Comparison of ENCODE assay signal across 33 mouse cellular contexts in genomic region chr10:52170489-52170888, GRCm38 (mm10). TPM values are rescaled to one million over a fixed set of nuclear protein-coding genes. Genes with fewer than 3 reads are reported as not detected.
DNase-seq lines count a peak whose midpoint lies in the region; ATAC-seq and TF ChIP-seq lines count a peak whose summit lies in the region.
"Had no signal": no experiment of that assay in that cellular context is flagged by ENCODE, and none has a peak within 500 bp of the region (broad histone marks: within the 10 kb centered on the region; RNA-seq: fewer than 3 reads in every experiment).

No protein-coding gene starts in this region.

- peaks cover 2% of the 10 kb centered on the region; the same call in 1 of the 2 replicates for H3K4me1 ChIP-seq in kidney, embryonic 15.5 days
- no peaks in the 10 kb centered on the region for H3K4me1 ChIP-seq in lung, postnatal 0 days (ENCODE audit: insufficient read depth, low read depth, low read length)
- no peaks in the 10 kb centered on the region for H3K4me1 ChIP-seq in heart, embryonic 11.5 days (ENCODE audit: control insufficient read depth, insufficient read depth, low read length)
- H3K4me1 ChIP-seq: forebrain, embryonic 10.5 days; forebrain, embryonic 15.5 days; heart, embryonic 13.5 days; hindbrain, embryonic 10.5 days; midbrain, embryonic 13.5 days; neural tube, embryonic 13.5 days had no signal

- no peak overlapping the region for H3K4me2 ChIP-seq in kidney, embryonic 15.5 days
- H3K4me2 ChIP-seq in lung, postnatal 0 days (replicated peaks; ENCODE audit: low read depth, low read length), result no peak overlapping the region
- no peak overlapping the region for H3K4me2 ChIP-seq in heart, embryonic 11.5 days
- H3K4me2 ChIP-seq: forebrain, embryonic 15.5 days; heart, embryonic 13.5 days; midbrain, embryonic 13.5 days; neural tube, embryonic 13.5 days had no signal

- no peak overlapping the region for H3K4me3 ChIP-seq in kidney, embryonic 15.5 days (replicated peaks)
- H3K4me3 ChIP-seq in lung, postnatal 0 days (ENCODE audit: low read depth, low read length), result no peak overlapping the region
- H3K4me3 ChIP-seq in heart, embryonic 11.5 days (ENCODE audit: low read depth, low read length), result no peak overlapping the region
- H3K4me3 ChIP-seq: forebrain, embryonic 10.5 days; forebrain, embryonic 15.5 days; heart, adult 2 months; heart, embryonic 13.5 days; hindbrain, embryonic 10.5 days; midbrain, embryonic 13.5 days; neural tube, embryonic 13.5 days had no signal

- no peaks in the 10 kb centered on the region for H3K27me3 ChIP-seq in kidney, embryonic 15.5 days
- no peaks in the 10 kb centered on the region for H3K27me3 ChIP-seq in lung, postnatal 0 days (replicated peaks; ENCODE audit: insufficient read depth, low read length)
- H3K27me3 ChIP-seq in heart, embryonic 11.5 days (ENCODE audit: control insufficient read depth, insufficient read depth, low read length), result no peaks in the 10 kb centered on the region
- H3K27me3 ChIP-seq: forebrain, embryonic 15.5 days; heart, embryonic 13.5 days; midbrain, embryonic 13.5 days; neural tube, embryonic 13.5 days had no signal

- no peak for TF ChIP-seq EP300 in lung, postnatal 0 days (IDR thresholded peaks at IDR 0.05)

- H3K36me3 ChIP-seq in kidney, embryonic 15.5 days, result no peaks in the 10 kb centered on the region
- H3K36me3 ChIP-seq in lung, postnatal 0 days (ENCODE audit: insufficient read depth, low read length), result no peaks in the 10 kb centered on the region
- no peaks in the 10 kb centered on the region for H3K36me3 ChIP-seq in heart, embryonic 11.5 days (ENCODE audit: control insufficient read depth, insufficient read depth, low read length)
- H3K36me3 ChIP-seq: forebrain, embryonic 10.5 days; forebrain, embryonic 15.5 days; heart, embryonic 13.5 days; hindbrain, embryonic 10.5 days; midbrain, embryonic 13.5 days; neural tube, embryonic 13.5 days had no signal

- H3K9me3 ChIP-seq in kidney, embryonic 15.5 days (replicated peaks), result no peaks in the 10 kb centered on the region
- H3K9me3 ChIP-seq in lung, postnatal 0 days (ENCODE audit: low read length), result no peaks in the 10 kb centered on the region
- H3K9me3 ChIP-seq in heart, embryonic 11.5 days (replicated peaks; ENCODE audit: control insufficient read depth, low read length), result no peaks in the 10 kb centered on the region
- H3K9me3 ChIP-seq: forebrain, embryonic 10.5 days; forebrain, embryonic 15.5 days; heart, embryonic 13.5 days; hindbrain, embryonic 10.5 days; midbrain, embryonic 13.5 days; neural tube, embryonic 13.5 days had no signal

- DNase-seq in kidney, adult 11 months, result no peak
- peak; percentile 62 for DNase-seq in lung, postnatal 0 days (ENCODE audit: low spot score)
- DNase-seq in lung, postnatal 25 days (ENCODE audit: low spot score), result no peak
- peak; percentile 14 for DNase-seq in adipocyte (ENCODE audit: low spot score)
- no peak for DNase-seq in c-Kit-positive CD71-positive TER-119-positive erythroid progenitor cells, embryonic 14.5 days (ENCODE audit: low spot score)
- DNase-seq: B cell, adult 2 months; cerebellum, adult 11 months; cerebellum, adult 9-10 months; cerebellum, postnatal 36 days; gastrocnemius, postnatal 25 days; heart, adult 2 months; layer of hippocampus, postnatal 36 days; liver; right cerebral cortex, postnatal 4 days; thymus, postnatal 4 days had no signal

- ATAC-seq in kidney, embryonic 15.5 days (replicated peaks; ENCODE audit: low FRiP score), result no peak
- ATAC-seq in lung, postnatal 0 days, result peak; percentile 62
- no peak for ATAC-seq in heart, embryonic 11.5 days (replicated peaks; ENCODE audit: insufficient number of reproducible peaks, low FRiP score, low TSS enrichment)
- ATAC-seq: forebrain, embryonic 15.5 days; hindbrain, postnatal 0 days; intestine, embryonic 16.5 days; midbrain, embryonic 13.5 days had no signal

- WGBS in kidney, embryonic 15.5 days, result 96% methylated on average over 1 of the region's 1 CpGs
- 74% methylated on average over 1 of the region's 1 CpGs for WGBS in lung, postnatal 0 days
- 77% methylated on average over 1 of the region's 1 CpGs for WGBS in heart, embryonic 11.5 days (ENCODE audit: insufficient replicate concordance)

- no peak for TF ChIP-seq CTCF in lung, postnatal 0 days (IDR thresholded peaks at IDR 0.05)

- peak overlapping the region; percentile 64; the same call in 1 of the 2 replicates for H3K27ac ChIP-seq in kidney, embryonic 15.5 days
- 0 out of 2 replicates have a peak overlapping the region, but pooled peaks have one; percentile 38 for H3K27ac ChIP-seq in lung, postnatal 0 days (ENCODE audit: low read length)
- H3K27ac ChIP-seq in heart, embryonic 11.5 days (ENCODE audit: low read depth, low read length), result no peak overlapping the region
- H3K27ac ChIP-seq: forebrain, embryonic 10.5 days; forebrain, embryonic 15.5 days; heart, adult 2 months; heart, embryonic 13.5 days; hindbrain, embryonic 10.5 days; hindbrain, postnatal 0 days; kidney, postnatal 0 days; liver, embryonic 14.5 days; macrophage; midbrain, embryonic 13.5 days; neural tube, embryonic 13.5 days had no signal

- H3K9ac ChIP-seq in kidney, embryonic 15.5 days, result no peak overlapping the region
- no peak overlapping the region for H3K9ac ChIP-seq in lung, postnatal 0 days (replicated peaks; ENCODE audit: low read depth)
- H3K9ac ChIP-seq in heart, embryonic 11.5 days (ENCODE audit: low read depth, low read length), result no peak overlapping the region
- H3K9ac ChIP-seq: forebrain, embryonic 15.5 days; heart, embryonic 13.5 days; liver, embryonic 14.5 days; midbrain, embryonic 13.5 days; neural tube, embryonic 13.5 days had no signal

RNA-seq across cellular contexts. Expression of gene Ros1, which starts 24.6 kb away (rescaled TPM):
- 1.9 and 2.0 TPM in 2 replicates for polyA plus RNA-seq in kidney, embryonic 15.5 days (2015; fragmentation: Nextera tagmentation; extraction: Ambion mirVana)
- 1.2 and 1.4 TPM in 2 replicates for polyA plus RNA-seq in lung, postnatal 0 days (2015; fragmentation: Nextera tagmentation; extraction: Ambion mirVana)
- polyA plus RNA-seq in heart, embryonic 11.5 days (2014; fragmentation: Nextera tagmentation; extraction: Ambion mirVana), result not detected in 2 replicates
- polyA plus RNA-seq: embryonic facial prominence, embryonic 11.5 days; forebrain, embryonic 10.5 days; forebrain, embryonic 15.5 days; frontal cortex, adult 2 months; heart, adult 2 months; heart, embryonic 13.5 days; hindbrain, embryonic 10.5 days; hindbrain, postnatal 0 days; limb, embryonic 11.5 days; macrophage; midbrain, embryonic 13.5 days; neural tube, embryonic 13.5 days; spleen, adult 2 months; thymus, postnatal 0 days had no signal

Comparison
In these comparisons a context has a peak if more than half of its experiments do, and no peak if none do; other contexts are left out.
1. DNase-seq: peak in lung, postnatal 0 days (single experiment) and adipocyte (single experiment); none in kidney, adult 11 months (single experiment), lung, postnatal 25 days (single experiment) and c-Kit-positive CD71-positive TER-119-positive erythroid progenitor cells, embryonic 14.5 days (single experiment).